Mouse (Mus musculus): ENCODE measurements around the gene Gm20388.

DNA sequence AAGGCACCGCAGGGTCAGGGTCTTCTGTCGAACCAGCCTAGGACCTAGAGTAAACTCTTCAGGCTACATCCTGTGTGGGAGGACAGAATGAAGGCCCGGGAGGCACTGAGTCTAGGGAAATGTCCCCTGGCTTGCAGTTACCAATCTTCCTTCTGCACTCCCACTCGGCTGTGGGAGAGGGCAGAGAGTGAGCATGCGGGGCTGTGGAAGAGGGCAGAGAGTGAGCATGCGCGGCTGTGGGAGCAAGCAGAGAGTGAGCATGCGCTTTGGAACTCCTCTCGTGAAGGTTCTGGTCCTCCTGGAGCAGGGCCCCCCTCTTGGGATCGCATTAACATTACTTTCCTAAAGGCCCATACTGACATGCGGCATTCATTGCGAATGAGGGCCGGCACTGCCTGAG is 106.7 kb downstream of the Gm20388 start:
- TF ChIP-seq CTCF (IDR thresholded peaks at IDR 0.05; ENCODE audit: control insufficient read depth, insufficient read depth, low read length) (no peak), POLR2A (IDR thresholded peaks at IDR 0.05; ENCODE audit: borderline replicate concordance, control insufficient read depth, low read depth, low read length) (no peak)

Measured in bone marrow, adult 2 months (tissue).